Comparison of ENCODE assay signal across 33 mouse cellular contexts in the genomic region with DNA sequence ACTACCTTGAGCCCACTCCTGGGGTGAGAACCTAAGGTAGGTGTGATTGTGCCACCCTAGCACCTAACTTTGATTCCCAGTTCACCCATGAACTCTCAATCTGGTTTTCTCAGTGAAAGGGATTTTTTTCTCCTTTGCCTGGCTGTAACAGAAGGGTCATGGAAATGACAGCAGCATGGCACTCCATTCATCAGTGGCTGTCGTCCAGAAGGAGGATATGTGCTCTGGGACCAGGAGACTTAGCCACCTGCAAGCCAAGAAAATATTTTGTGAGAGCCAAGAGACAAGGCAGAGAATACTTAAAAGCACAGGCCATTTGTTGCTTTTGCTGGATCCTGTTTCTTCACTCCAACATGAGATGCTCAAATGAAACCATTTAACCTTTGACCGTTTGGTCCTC. TPM values are rescaled to one million over a fixed set of nuclear protein-coding genes. Genes with fewer than 3 reads are reported as not detected.
"Had no signal": no experiment of that assay in that cellular context is flagged by ENCODE, and none has a peak within 500 bp of the region (broad histone marks: within the 10 kb centered on the region; RNA-seq: fewer than 3 reads in every experiment).

No protein-coding gene starts in this region.

- H3K4me3 ChIP-seq: gastrocnemius, adult 2 months; heart, adult 2 months; heart, embryonic 13.5 days; heart, embryonic 15.5 days; hindbrain, embryonic 10.5 days; hindbrain, embryonic 12.5 days; hindbrain, embryonic 15.5 days; intestine, embryonic 15.5 days; layer of hippocampus, adult 2 months; limb, embryonic 10.5 days; limb, embryonic 12.5 days; liver, embryonic 13.5 days had no signal

- DNase-seq: gastrocnemius, adult 2 months; gastrocnemius, postnatal 10 days; gastrocnemius, postnatal 25 days; heart, adult 2 months; heart, postnatal 4 days; kidney, adult 18-20 months; kidney, adult 8-10 months; kidney, postnatal 10 days; kidney, postnatal 25 days; kidney, postnatal 4 days; liver; liver, embryonic 13.5 days had no signal

- H3K4me2 ChIP-seq: heart, embryonic 11.5 days; heart, embryonic 13.5 days; heart, embryonic 15.5 days; hindbrain, embryonic 12.5 days; hindbrain, embryonic 15.5 days; intestine, embryonic 15.5 days; limb, embryonic 12.5 days; liver, embryonic 11.5 days; liver, embryonic 13.5 days had no signal

- ATAC-seq: inflammation-experienced regulatory T-cells, adult 6 months; intestine, embryonic 15.5 days; intestine, postnatal 0 days had no signal

- H3K9me3 ChIP-seq: heart, embryonic 13.5 days; heart, embryonic 15.5 days; hindbrain, embryonic 10.5 days; hindbrain, embryonic 12.5 days; hindbrain, embryonic 15.5 days; intestine, embryonic 15.5 days; limb, embryonic 10.5 days; limb, embryonic 12.5 days; liver, embryonic 13.5 days had no signal

- H3K36me3 ChIP-seq: heart, embryonic 13.5 days; heart, embryonic 15.5 days; hindbrain, embryonic 10.5 days; hindbrain, embryonic 12.5 days; hindbrain, embryonic 15.5 days; intestine, embryonic 15.5 days; limb, embryonic 10.5 days; limb, embryonic 12.5 days; liver, embryonic 13.5 days had no signal

- H3K4me1 ChIP-seq: hindbrain, embryonic 10.5 days; hindbrain, embryonic 12.5 days; liver, embryonic 13.5 days had no signal

- H3K9ac ChIP-seq: heart, embryonic 13.5 days; heart, embryonic 15.5 days; hindbrain, embryonic 12.5 days; hindbrain, embryonic 15.5 days; intestine, embryonic 15.5 days; limb, embryonic 12.5 days; liver, embryonic 13.5 days had no signal

- H3K27ac ChIP-seq: gastrocnemius, adult 2 months; heart, adult 2 months; heart, embryonic 13.5 days; heart, embryonic 15.5 days; hindbrain, embryonic 10.5 days; hindbrain, embryonic 12.5 days; hindbrain, embryonic 15.5 days; intestine, embryonic 15.5 days; layer of hippocampus, adult 2 months; limb, embryonic 10.5 days; limb, embryonic 12.5 days; liver, embryonic 13.5 days had no signal

RNA-seq across cellular contexts. Expression of gene Prlhr, which starts 6.6 kb away (rescaled TPM):
- total RNA-seq: gastrocnemius, adult 2 months; gastrocnemius, postnatal 10 days; gastrocnemius, postnatal 25 days; gastrocnemius, postnatal 4 days; granulocyte monocyte progenitor cell, adult 5-6 weeks; heart, adult 2 months; heart, postnatal 25 days; heart, postnatal 4 days; left cerebral cortex, postnatal 25 days had no signal
- polyA plus RNA-seq: heart, adult 2 months; heart, embryonic 11.5 days; heart, embryonic 13.5 days; heart, embryonic 15.5 days; heart, postnatal 0 days; hindbrain, embryonic 10.5 days; hindbrain, embryonic 12.5 days; inflammation-experienced regulatory T-cells, adult 6 months; intestine, embryonic 15.5 days; intestine, postnatal 0 days; kidney, embryonic 14.5 days; kidney, embryonic 16.5 days; limb, embryonic 10.5 days; limb, embryonic 12.5 days; limb, embryonic 14.5 days; liver, embryonic 11.5 days; liver, embryonic 13.5 days had no signal
